Mouse (Mus musculus): Measurements from ENCODE around the gene Olfr1501. TPM values are rescaled to one million over a fixed set of nuclear protein-coding genes. Genes with fewer than 3 reads are reported as not detected.
"Not testable (repeated sequence)": the region's sequence is repeated elsewhere in the genome, so short reads cannot be mapped to it uniquely, and the experiment has no call there.

Gene Olfr1501
- not detected in 2 replicates for polyA plus RNA-seq (2016; fragmentation: Nextera tagmentation; extraction: Ambion mirVana)

GRCm38 (mm10) chr19:13850592-13850991, at the start of gene Olfr1501:
TSS of gene Olfr1501 (minus strand) at chr19:13850692.
- DNase-seq (ENCODE audit: low spot score); H3K4me1 ChIP-seq; H3K4me3 ChIP-seq; H3K36me3 ChIP-seq; H3K27ac ChIP-seq; H3K9me3 ChIP-seq (replicated peaks); H3K27me3 ChIP-seq (ENCODE audit: low read depth, poor library complexity, severe bottlenecking): not testable (repeated sequence)

DNA sequence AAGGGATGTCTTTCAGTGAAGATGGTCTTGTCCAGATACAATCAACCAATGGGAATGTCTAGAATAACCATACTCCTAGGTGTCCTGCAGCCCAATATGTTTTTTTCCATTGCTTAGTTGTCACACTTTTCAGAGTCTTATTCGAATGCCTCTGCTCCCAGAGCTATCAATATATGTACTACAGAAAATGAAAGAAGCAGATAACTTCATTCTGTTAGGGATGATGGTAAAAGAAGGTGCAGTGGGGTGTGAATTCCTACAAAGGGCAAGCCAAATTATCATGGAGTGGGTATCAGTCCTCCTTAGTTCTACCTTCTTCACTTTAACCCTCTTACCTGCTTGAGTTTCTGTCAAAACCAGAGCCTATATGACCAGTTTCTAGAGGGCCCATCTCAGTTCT, 47.3 kb upstream of the Olfr1501 start, which contains the start of gene Olfr1504:
TSS of gene Olfr1504 (minus strand) at position 101 of the 400 bp plus-strand sequence.
- Histone ChIP-seq H3K27ac (no peak within 1 kb of the TSS), H3K9me3 (replicated peaks) (no peaks in the 10 kb centered on the region), H3K27me3 (ENCODE audit: low read depth, poor library complexity, severe bottlenecking) (no peaks in the 10 kb centered on the region), H3K4me1 (no peaks in the 10 kb centered on the region), H3K36me3 (no peaks in the 10 kb centered on the region), H3K4me3 (no peak within 1 kb of the TSS)
- 78% methylated on average over 1 of the region's 1 CpGs for WGBS
- DNase-seq (ENCODE audit: low spot score) = no peak

- Histone ChIP-seq H3K4me1 (no peaks in the 10 kb centered on the region), H3K9me3 (replicated peaks) (no peaks in the 10 kb centered on the region)
- 90% methylated on average over 1 of the region's 1 CpGs for WGBS
Measured at GRCm38 (mm10) chr19:13861495-13861894, 11.0 kb upstream of the Olfr1501 start, which contains the start of gene Olfr1502. TSS of gene Olfr1502 (plus strand) at chr19:13861795.

DNA sequence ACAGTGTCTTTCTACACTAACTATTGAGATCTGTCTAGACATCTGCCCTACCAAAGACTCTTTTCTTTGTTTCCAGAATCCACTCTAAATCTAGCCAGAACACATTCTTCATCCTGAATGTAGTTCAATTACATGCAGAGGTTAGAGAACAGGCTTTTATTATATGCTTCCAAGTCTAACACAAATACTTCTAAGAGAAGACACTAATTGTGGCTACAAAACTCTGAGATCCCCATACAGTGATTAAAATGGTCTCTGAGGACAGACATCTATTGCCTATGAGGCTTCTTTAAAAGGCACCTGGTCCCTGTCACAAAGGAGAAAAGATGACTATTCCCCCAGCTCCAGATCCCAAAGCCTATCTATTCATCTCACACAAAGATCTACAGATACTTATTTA, 20.1 kb downstream of the Olfr1501 start, which contains the start of gene Olfr1500:
TSS of gene Olfr1500 (minus strand) at position 101 of the 400 bp plus-strand sequence.
- Histone ChIP-seq H3K9me3 (replicated peaks) (no peaks in the 10 kb centered on the region), H3K4me1 (no peaks in the 10 kb centered on the region), H3K4me3 (no peak within 1 kb of the TSS), H3K36me3 (no peaks in the 10 kb centered on the region), H3K27me3 (ENCODE audit: low read depth, poor library complexity, severe bottlenecking) (no peaks in the 10 kb centered on the region), H3K27ac (no peak within 1 kb of the TSS)
- no peak for DNase-seq (ENCODE audit: low spot score)

More at GRCm38 (mm10) chr19:13861495-13861894, 11.0 kb upstream of the Olfr1501 start, which contains the start of gene Olfr1502:
- Histone ChIP-seq H3K27me3 (ENCODE audit: low read depth, poor library complexity, severe bottlenecking) (no peaks in the 10 kb centered on the region), H3K36me3 (no peaks in the 10 kb centered on the region), H3K27ac (no peak within 1 kb of the TSS), H3K4me3 (no peak within 1 kb of the TSS)
- DNase-seq (ENCODE audit: low spot score) = no peak

DNA sequence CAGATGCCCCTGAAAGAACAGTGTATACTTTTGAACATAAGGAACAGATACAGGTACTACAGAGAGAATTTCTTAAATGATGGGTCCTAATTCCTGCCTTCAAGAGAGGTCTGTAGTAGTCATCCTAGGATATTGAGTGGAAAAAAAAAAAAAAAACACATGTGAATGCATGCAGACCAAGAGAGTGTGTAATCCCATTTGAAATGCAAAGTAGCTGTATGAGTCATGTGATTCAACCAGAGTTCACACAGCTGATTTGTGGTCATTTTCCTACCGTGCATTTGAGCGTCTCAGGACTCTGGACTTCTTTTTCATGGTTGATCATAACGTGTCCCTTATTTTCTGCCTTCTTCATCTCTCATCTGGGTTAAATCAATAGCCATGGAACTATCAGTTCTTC, 22.0 kb downstream of the Olfr1501 start:
- H3K4me1 ChIP-seq = no peaks in the 10 kb centered on the region
- H3K27me3 ChIP-seq (ENCODE audit: low read depth, poor library complexity, severe bottlenecking) = no peaks in the 10 kb centered on the region
- H3K27ac ChIP-seq = no peak overlapping the region
- H3K36me3 ChIP-seq = no peaks in the 10 kb centered on the region
- no peak for DNase-seq (ENCODE audit: low spot score)
- 86% methylated on average over 3 of the region's 3 CpGs for WGBS
- no peak overlapping the region for H3K4me3 ChIP-seq
- no peaks in the 10 kb centered on the region for H3K9me3 ChIP-seq (replicated peaks)

GRCm38 (mm10) chr19:13820847-13821246, 29.6 kb downstream of the Olfr1501 start:
- Histone ChIP-seq H3K27me3 (ENCODE audit: low read depth, poor library complexity, severe bottlenecking) (no peaks in the 10 kb centered on the region), H3K9me3 (replicated peaks) (no peaks in the 10 kb centered on the region), H3K4me1 (no peaks in the 10 kb centered on the region), H3K4me3 (no peak overlapping the region), H3K27ac (no peak overlapping the region), H3K36me3 (no peaks in the 10 kb centered on the region)
- 72% methylated on average over 5 of the region's 5 CpGs for WGBS
- no peak for DNase-seq (ENCODE audit: low spot score)

- no peaks in the 10 kb centered on the region for H3K4me1 ChIP-seq
- no peak within 1 kb of the TSS for H3K27ac ChIP-seq
- no peak within 1 kb of the TSS for H3K4me3 ChIP-seq
- H3K36me3 ChIP-seq = no peaks in the 10 kb centered on the region
- DNase-seq (ENCODE audit: low spot score) = no peak
- H3K9me3 ChIP-seq (replicated peaks) = no peaks in the 10 kb centered on the region
- no peaks in the 10 kb centered on the region for H3K27me3 ChIP-seq (ENCODE audit: low read depth, poor library complexity, severe bottlenecking)
Measured at GRCm38 (mm10) chr19:13819347-13819746, 31.1 kb downstream of the Olfr1501 start, which contains the start of gene Olfr1499. TSS of gene Olfr1499 (minus strand) at chr19:13819447.

- H3K4me1 ChIP-seq = no peaks in the 10 kb centered on the region
- 43% methylated on average over 5 of the region's 5 CpGs for WGBS
- no peak for DNase-seq (ENCODE audit: low spot score)
- H3K27me3 ChIP-seq (ENCODE audit: low read depth, poor library complexity, severe bottlenecking) = no peaks in the 10 kb centered on the region
- H3K9me3 ChIP-seq (replicated peaks) = no peaks in the 10 kb centered on the region
- no peak overlapping the region for H3K4me3 ChIP-seq
- H3K36me3 ChIP-seq = no peaks in the 10 kb centered on the region
- H3K27ac ChIP-seq = no peak overlapping the region
Measured at GRCm38 (mm10) chr19:13818827-13819226, 31.7 kb downstream of the Olfr1501 start.

- no peak overlapping the region for H3K4me3 ChIP-seq
- H3K27me3 ChIP-seq (ENCODE audit: low read depth, poor library complexity, severe bottlenecking) = no peaks in the 10 kb centered on the region
Measured at GRCm38 (mm10) chr19:13812823-13813222, 37.7 kb downstream of the Olfr1501 start.

GRCm38 (mm10) chr19:13805486-13805885, 45.0 kb downstream of the Olfr1501 start:
- H3K4me1 ChIP-seq = not testable (repeated sequence)

More at GRCm38 (mm10) chr19:13812823-13813222, 37.7 kb downstream of the Olfr1501 start:
- no peak overlapping the region for H3K27ac ChIP-seq
- DNase-seq (ENCODE audit: low spot score) = no peak
- H3K4me1 ChIP-seq = no peaks in the 10 kb centered on the region
- H3K9me3 ChIP-seq (replicated peaks) = no peaks in the 10 kb centered on the region
- 64% methylated on average over 2 of the region's 2 CpGs for WGBS
- no peaks in the 10 kb centered on the region for H3K36me3 ChIP-seq

DNA sequence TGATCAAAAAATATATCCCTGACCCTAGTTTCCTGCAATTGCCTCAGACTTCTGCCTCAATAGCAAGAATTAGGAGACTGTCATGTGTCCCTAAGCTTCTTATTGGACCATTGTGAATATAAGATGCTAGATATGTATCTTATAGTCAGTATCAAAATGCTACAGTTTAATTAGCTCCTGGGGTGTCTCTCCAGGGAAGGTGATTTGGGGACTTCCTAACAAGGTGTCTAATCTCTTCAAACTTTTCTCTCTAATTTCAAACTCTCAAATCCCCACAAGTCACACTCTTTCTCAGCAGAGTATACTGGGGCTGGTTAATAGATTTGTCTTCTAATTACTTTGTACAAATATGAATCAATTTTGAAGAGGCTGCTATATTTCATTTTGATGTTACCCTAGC, 52.4 kb downstream of the Olfr1501 start, which contains the start of gene Olfr1497:
TSS of gene Olfr1497 (minus strand) at position 101 of the 400 bp plus-strand sequence.
- H3K36me3 ChIP-seq = no peaks in the 10 kb centered on the region
- H3K4me1 ChIP-seq = no peaks in the 10 kb centered on the region
- no peak within 1 kb of the TSS for H3K27ac ChIP-seq
- DNase-seq (ENCODE audit: low spot score) = no peak
- H3K9me3 ChIP-seq (replicated peaks) = no peaks in the 10 kb centered on the region
- H3K4me3 ChIP-seq = no peak within 1 kb of the TSS
- H3K27me3 ChIP-seq (ENCODE audit: low read depth, poor library complexity, severe bottlenecking) = no peaks in the 10 kb centered on the region

More at GRCm38 (mm10) chr19:13805486-13805885, 45.0 kb downstream of the Olfr1501 start:
- H3K4me3 ChIP-seq; H3K9me3 ChIP-seq (replicated peaks); H3K27ac ChIP-seq; DNase-seq (ENCODE audit: low spot score); H3K36me3 ChIP-seq; H3K27me3 ChIP-seq (ENCODE audit: low read depth, poor library complexity, severe bottlenecking): not testable (repeated sequence)
- 67% methylated on average over 1 of the region's 1 CpGs for WGBS

Data from limb, embryonic 10.5 days (tissue).